Mouse (Mus musculus): ENCODE results near the gene Senp7.

DNA sequence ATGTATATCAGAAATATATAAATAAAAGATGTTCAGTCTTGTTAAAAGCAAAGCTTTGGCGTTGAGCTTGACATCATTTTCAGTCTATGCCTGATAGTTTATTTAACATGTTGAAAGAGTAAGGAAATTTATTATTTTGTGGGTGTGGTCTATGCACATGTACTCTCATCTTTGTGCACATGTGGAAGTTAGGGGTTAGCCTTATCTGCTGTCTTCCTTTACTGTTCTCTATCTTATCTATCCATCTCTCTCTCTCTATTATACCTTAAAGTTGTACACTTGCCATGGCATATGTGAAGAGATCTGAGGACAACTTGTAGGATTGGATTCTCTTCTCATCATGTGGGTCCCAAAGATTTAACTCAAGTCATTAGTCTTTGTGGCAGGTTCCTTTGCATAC, 39.3 kb upstream of the Senp7 start:
- TF ChIP-seq GATA1 (IDR thresholded peaks at IDR 0.05; ENCODE audit: borderline replicate concordance, low read length): no peak
- no peak for TF ChIP-seq FLI1 (IDR thresholded peaks at IDR 0.05; ENCODE audit: low read length)

All from megakaryocyte, embryonic 14.5 days (primary cell).